Mouse (Mus musculus) urinary bladder, postnatal 25 days (tissue): ENCODE results near the gene Esrra.
"Not testable (repeated sequence)": the region's sequence is repeated elsewhere in the genome, so short reads cannot be mapped to it uniquely, and the experiment has no call there.

Experiments
- DNase-seq: peaks from one replicate; pipeline ENCODE4 v3.0.0; 2022; ENCODE audit warnings: low spot score

Gene Esrra

GRCm38 (mm10) chr19:6895608-6896305, 25.9 kb downstream of the Esrra start:
- not testable (repeated sequence) for DNase-seq

DNA sequence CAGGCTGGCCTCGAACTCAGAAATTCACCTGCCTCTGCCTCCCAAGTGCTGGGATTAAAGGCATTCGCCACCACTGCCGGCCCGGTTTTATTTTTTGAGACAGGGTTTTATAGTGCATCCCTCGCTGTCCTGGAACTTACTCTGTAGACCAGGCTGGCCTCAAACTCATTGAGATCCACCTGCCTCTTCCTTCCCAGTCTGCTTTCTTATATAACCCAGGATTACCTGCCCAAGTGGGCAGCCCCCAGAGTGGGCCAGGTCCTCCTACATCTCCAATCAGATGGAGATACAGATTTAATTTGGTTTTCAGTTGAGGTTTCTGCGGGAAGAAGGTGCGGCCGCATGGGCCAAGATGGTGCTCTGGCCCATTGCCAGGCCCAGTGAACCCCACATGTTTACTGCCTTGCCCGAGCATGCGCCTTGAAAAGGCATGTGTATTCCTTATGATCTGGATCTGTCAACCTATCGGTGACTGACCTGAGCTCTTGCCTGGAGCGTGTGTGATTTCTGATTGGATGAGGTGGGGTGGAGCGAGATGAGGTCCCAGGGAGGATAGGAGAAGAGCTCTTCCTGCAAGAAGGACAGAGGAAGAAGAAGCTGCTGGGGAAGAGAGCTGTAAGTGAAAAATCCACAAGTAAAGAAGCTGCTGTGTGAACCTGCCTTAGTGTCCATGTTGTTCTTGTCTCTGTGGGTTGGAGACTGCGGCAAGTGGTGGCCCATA, 27.7 kb downstream of the Esrra start:
- DNase-seq, result no peak

DNA sequence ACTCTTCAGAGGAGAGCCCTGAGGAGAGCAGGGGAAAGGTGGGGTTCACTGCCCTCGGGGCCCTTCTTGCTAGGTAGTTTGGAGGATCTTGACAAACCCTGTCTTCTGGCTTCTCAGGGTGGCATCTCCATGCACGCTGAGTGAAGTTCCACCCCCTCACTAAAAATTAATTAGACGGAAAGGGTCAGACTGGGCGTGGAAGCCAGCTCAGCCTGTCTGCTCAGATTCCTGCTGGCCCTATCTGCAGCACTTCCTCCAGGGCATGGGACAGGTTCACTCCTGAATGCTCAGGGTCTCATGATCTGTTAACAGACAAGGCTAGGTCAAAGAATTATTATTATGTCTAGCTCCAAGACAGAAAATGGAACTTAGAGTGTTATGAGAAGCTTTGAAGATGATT, 29.1 kb downstream of the Esrra start:
- DNase-seq, result no peak

DNA sequence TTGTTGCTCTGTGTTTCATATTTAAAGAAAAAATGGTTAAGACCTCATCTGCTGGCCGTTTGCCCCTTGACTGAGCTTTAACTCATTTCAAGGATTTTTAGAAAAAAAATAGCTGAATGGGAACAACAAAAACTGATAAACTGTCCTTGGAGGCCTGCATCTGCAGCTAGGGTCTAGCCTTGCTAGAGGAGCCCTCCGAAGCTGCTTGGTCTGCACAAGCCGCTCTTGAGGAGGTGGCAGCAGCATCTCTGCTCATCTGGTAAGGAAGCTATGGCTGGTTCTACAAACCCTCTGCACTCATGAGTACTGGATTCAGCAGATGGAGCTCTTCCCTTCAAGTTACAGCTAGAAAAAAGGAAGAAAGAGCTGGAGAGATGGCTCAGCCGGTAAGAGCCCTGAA, 43.6 kb downstream of the Esrra start:
- DNase-seq, result no peak

DNA sequence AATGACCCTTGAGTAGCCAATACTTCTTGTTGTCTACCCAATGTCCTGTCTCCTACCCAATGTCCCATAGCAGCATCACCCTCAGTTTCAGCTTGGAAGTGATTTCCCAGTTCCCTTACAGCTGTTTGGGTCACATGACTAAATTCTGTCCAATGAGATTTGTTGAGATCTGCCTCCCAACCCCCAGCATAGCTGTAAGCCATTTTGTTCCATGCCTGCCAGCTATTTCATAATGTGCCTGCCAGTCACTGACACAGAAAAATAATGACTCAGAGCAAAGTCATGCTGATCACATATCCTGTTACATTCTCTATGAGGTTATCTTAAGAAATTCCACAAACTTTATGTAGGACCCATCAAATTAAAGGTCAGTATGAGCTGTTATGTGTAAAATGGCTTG, 44.8 kb downstream of the Esrra start:
- DNase-seq, result no peak

DNA sequence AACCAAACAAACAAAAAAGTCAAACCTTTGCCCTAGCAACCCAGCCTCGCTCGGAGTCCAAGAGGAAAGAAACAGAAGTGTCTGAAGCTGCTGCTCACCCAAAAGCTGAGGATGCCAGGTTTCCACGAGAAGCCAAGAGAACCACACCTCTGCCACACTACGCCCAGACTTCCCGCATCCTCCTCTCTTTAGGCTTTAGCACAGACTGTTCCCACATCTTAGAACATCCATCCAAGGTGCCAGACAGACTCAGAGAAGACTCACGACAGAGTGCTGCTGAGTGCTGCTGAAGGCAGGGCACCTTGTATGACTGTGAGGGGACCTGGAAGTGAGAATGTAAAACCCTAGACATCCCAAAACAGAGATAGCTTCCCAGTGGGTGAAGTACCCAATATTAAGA, 45.8 kb downstream of the Esrra start:
- no peak for DNase-seq

GRCm38 (mm10) chr19:6874257-6874656, 47.4 kb downstream of the Esrra start:
- no peak for DNase-seq

DNA sequence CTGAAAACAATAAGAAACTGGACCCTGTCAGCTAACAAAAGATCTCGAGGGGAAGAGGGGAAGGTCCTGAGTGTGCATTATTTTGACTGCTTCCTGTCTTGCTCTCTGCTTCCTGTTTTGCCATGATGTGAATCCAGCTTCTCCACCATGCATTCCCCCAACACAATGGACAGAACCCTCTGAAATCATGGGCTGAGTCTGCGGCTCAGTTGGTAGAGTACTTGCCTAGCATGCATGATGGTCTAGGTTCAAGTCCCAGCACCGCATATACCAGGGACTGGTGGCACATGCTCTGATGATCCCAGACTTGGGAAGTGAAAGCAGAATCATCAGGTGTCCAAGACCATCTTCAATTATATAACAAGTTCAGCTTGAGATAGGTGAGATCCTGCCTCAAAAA, 48.9 kb downstream of the Esrra start:
- no peak for DNase-seq

DNA sequence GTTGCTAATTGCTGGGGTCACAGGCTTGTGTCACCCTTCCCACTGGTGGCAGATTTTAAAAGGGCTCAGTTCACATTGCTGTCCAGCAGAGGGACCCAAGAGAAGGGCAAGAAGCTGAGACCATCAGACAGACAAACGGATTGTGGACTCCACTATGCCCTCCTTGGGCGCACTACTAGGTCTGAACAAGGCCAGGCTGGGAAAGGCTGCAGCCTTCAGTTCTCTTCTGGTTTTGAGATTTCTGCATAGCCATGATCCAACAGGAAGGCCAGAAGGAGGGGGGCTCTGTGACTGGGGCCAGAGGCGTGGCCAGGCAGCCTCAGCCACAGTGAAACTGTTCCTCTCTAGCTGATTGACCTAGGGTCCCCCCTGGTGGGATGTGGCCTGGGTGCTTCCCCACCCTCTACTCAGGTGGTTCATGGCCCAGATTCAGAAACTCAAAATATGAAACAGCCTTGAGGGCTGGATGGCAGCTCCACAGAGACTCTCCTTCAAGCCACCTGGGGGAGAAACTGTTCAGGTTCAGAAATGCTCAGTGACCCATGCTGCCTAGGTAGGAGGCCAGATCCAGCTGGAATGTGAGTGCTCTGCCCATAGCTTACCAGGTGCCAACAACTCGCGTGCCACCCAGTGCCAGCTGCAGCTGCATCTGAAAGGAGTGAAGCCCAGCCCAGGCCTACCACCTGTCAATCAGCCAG, 49.9 kb downstream of the Esrra start:
- DNase-seq, result no peak

DNA sequence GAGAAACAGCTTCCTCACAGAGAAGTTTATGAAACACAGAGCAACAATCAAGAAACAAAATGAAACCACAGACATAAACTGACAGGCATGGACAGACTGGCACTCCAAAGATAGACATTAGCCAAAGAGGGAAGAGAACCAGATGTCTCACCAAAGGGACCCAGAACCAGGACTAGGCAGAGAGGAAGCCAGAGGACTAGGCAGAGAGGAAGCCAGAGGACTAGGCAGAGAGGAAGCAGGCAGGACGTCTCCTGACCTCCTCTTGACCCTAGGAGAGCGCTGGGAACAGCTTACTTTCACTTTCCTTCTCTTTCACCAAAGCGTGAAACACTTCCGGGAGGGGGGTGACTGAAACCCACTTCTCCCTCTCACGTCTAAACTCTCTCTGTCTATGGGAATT, 52.3 kb downstream of the Esrra start:
- DNase-seq, result peak; percentile 35

DNA sequence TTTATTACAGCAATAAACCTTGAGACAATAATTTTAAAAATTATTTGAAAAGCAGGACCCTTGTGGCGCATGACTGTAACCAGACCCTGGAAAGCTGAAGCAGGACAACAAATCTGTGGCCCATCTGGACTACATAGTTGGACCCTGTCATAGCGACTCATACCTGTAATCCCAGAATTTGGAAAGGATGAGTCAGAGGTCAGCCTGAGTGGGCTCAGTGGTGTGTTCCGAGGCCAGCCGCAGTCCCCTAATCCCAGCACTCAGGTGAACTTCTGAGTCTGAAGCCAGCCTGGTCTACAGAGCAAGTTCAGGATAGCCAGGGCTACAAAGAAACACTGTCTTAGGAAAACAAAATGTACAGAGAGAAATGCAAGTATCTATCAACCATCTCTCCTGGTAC, 60.2 kb downstream of the Esrra start:
- DNase-seq, result no peak
